Mouse (Mus musculus) frontal cortex, postnatal 10 days (tissue): ENCODE measurements around the gene Asb8.
A peak's percentile ranks its signal among the peaks of the same experiment; 100 is the strongest.

ENCODE experiments used
- DNase-seq, 2 experiments: peaks; one replicate each; pipeline ENCODE4 v3.0.0; 2022; ENCODE audit warnings: low spot score in 2 of 2, mixed read lengths in 1 of 2

Gene Asb8

GRCm38 (mm10) chr15:98165525-98165924, at the start of gene Asb8:
Gene Asb8 (minus strand): TSS chr15:98165625.
- DNase-seq: no peak

- no peak for DNase-seq
Measured at GRCm38 (mm10) chr15:98214130-98214529, 48.7 kb upstream of the Asb8 start.

GRCm38 (mm10) chr15:98213336-98213870, 48.0 kb upstream of the Asb8 start:
- DNase-seq: no peak

- no peak for DNase-seq
Measured at GRCm38 (mm10) chr15:98209676-98210075, 44.3 kb upstream of the Asb8 start.

GRCm38 (mm10) chr15:98195442-98195841, 30.0 kb upstream of the Asb8 start, which contains the start of gene Olfr288:
Gene Olfr288 (minus strand): TSS chr15:98195542.
- no peak for DNase-seq

- DNase-seq: no peak
Measured at GRCm38 (mm10) chr15:98184456-98184855, 19.0 kb upstream of the Asb8 start.

GRCm38 (mm10) chr15:98181856-98182570, 16.6 kb upstream of the Asb8 start:
- DNase-seq: no peak

GRCm38 (mm10) chr15:98181132-98181711, 15.8 kb upstream of the Asb8 start:
- peak; percentile 91 to 94 for DNase-seq

- no peak for DNase-seq
Measured at GRCm38 (mm10) chr15:98180567-98181131, 15.2 kb upstream of the Asb8 start.

- DNase-seq: no peak
Measured at GRCm38 (mm10) chr15:98177320-98177719, 11.9 kb upstream of the Asb8 start.

- peak; percentile 56 to 73 for DNase-seq
Measured at GRCm38 (mm10) chr15:98173821-98174220, 8.4 kb upstream of the Asb8 start.

GRCm38 (mm10) chr15:98172113-98172512, 6.7 kb upstream of the Asb8 start:
- no peak for DNase-seq

GRCm38 (mm10) chr15:98170917-98171316, 5.5 kb upstream of the Asb8 start:
- DNase-seq: no peak

- DNase-seq: peak; percentile 54 to 80
Measured at GRCm38 (mm10) chr15:98170365-98170764, 4.9 kb upstream of the Asb8 start.

GRCm38 (mm10) chr15:98168622-98169004, 3.2 kb upstream of the Asb8 start:
- DNase-seq: no peak

- DNase-seq: peak; percentile 90 to 91
Measured at GRCm38 (mm10) chr15:98167645-98168621, 2.5 kb upstream of the Asb8 start.

- DNase-seq: no peak
Measured at GRCm38 (mm10) chr15:98166963-98167644, 1.7 kb upstream of the Asb8 start, which contains the start of gene Ccdc184. Gene Ccdc184 (plus strand): TSS chr15:98167158.

- no peak for DNase-seq
Measured at GRCm38 (mm10) chr15:98162561-98162960, 2.9 kb downstream of the Asb8 start.

- DNase-seq: no peak
Measured at GRCm38 (mm10) chr15:98161026-98161805, 4.2 kb downstream of the Asb8 start.

- no peak for DNase-seq
Measured at GRCm38 (mm10) chr15:98157253-98157652, 8.2 kb downstream of the Asb8 start.
